Mouse (Mus musculus): ENCODE data around the gene Tmem59. TPM values are rescaled to one million over a fixed set of nuclear protein-coding genes. Genes with fewer than 3 reads are reported as not detected.

The Tmem59 gene
- total RNA-seq, 2 experiments from 2014 or later: 150 to 151 TPM

DNA sequence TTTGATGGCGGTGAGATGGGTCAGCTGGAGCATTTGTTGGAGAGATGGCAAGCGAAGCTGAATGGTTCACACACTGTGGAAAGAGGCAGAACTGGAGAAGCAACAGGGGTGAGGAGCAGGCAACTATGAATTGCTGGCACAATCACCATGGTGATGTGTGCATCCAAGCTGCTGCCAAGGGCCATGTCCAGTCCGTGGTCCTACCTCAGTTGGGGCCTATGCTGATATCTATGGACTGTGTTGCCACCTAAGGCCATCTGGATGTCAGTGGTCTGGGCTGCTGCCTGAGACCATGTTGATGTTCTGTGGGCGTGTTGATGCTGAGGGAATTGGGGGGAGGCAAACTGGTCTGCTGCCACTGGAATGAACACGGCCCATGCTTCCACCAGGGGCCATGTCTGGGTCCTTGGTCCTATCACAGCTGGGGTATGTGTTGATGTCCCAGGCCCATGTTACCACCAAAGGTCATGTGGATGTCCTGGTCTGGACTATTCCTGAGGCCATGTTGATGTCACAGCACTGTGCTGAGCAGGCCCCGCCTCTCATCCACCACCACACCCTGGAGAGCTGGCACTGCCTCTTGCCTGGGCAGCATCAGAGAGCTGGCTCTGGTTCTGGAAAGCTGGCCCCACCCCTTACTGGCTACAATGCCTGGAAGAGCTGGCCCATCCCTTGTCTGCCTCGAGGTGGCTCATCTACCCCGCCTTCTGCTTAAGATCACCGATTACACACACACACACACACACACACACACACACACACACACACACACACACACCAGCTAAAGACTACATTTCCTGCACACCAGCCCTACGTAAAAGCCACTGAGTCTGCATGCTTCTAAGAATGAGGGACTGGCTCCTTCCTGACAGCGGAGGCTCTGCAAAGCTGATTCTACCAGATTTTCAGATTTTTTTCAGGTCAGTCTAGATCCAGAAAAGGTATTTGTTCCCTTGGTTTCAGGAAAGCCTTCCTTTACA is 45.3 kb downstream of the Tmem59 start:
- peak; percentile 53 to 57 for DNase-seq
- intact Hi-C loops (cut with DNase I): no loop called here

DNA sequence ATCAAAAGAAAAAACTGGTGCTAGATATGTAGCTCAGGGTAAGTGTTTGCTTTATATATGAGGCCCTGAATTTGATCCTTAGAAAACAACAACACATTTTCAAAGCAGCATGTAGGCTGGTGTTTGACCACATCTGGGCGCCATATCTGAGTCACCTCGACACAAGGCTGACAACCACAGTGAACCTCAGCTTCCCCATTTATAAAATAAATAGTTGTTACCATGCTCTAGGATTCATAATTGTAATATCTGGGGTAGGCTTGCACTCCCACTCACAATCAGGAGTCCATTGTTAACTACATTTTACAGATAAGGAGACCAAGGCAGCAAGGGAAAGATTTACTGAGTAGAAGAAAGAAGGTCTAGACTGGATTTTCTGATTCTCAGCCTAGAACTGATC is 48.1 kb downstream of the Tmem59 start:
- intact Hi-C loops (cut with DNase I): no loop called here

DNA sequence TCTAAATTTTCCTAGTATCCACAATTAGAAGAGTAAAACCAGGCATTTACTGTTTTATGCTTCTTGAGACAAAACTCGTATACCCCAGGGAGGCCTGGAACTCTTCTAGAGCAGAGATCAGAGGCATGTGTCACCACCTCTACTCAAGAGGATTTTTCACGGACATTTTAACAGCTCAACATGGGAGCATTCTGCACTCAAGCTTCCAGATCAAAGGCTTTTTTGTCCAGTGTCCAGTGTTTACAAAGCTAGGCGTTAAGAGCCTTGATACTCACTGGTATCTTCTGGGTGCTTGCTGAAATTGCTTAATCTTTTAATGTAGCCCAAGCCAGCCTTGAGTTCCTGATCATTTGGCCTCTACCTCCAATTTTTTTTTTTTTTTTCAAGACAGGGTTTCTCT is 54.0 kb downstream of the Tmem59 start:
- no peak for DNase-seq
- intact Hi-C loops (cut with DNase I): no loop called here

More for the DNA sequence above, 48.1 kb downstream of the Tmem59 start:
- DNase-seq: no peak

DNA sequence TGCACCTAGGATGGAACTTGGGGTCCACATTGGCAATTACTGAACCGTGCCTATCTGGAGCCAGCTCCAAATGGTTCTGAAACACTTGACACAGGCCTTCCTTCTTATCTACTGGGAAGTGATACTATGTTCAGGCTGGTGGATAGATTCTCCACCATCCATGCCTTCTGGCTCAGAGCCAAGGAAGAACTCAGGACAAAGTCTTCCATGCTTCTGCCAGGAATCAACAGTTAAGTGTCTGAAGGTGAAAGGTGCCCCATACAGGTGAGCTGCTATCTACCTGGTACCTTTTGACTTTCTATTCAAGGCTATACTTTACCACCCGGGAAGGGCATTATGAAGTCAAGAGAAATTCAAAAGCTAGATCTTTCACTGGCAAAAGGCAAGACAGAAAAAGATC is 60.1 kb downstream of the Tmem59 start:
- no peak for DNase-seq
- intact Hi-C loops (cut with DNase I): no loop called here

DNA sequence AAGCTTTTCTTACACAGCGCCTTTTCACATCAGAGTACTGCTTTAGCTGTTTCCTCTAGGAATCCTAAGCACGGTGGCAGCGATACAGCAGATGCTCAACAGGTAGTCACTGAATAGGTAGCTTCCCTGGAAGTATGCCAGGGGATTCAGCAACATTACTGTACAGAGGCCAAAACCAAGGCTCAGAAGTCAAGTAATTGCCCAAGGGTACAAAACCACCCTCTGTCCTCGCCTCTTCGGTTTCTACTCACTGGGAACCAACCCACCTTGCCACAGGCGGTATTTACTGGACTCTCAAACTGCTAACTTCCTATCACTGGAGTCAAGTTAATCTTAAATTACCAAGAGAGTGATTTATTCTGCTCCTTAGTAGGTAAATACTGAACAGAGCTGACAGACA is 62.0 kb downstream of the Tmem59 start:
- intact Hi-C loops (cut with DNase I): no loop called here
- DNase-seq: no peak

DNA sequence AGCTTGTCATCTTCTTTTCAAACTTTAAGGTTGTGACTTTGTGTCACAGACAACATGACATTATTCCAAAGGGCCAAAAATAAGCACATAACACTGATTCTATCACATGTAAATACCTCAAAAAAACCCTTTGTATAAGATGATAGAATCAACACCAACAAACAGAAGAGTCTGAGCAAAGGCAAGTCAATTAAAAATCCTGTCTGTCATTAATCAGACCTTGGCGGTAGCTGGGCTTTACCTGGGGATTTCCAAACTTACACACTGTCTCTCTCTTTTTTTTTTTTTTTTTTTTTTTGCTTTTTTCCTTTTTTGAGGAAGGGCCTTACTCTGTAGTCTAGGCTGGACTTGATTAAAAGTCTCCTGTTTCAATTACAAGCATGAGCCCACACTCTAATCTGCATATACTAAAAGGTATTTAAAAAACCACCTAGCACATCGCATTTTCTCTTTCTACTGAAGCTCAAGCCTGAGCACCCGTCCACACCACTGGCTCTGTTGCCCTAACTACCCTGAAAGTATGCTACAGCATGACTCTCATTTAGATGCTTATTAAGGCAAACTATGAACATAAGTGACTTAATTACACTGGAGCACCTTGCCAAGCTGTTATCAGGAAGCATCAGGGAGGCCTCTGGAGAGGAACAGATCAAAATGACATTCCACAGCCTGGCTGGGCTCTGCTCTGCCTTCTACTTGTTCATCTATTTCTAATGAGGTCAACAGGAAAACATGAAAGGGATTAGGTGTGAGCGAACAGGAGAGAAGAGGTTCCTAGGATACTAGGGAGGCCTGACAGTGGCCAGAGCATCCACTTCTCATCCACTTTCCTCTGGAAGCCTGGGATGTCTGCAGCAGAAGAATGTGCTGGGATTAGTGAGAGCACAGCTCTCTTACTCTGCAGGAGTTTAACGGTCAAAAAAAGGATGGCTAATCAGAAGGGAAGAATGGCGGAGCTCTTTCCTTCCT is 65.5 kb downstream of the Tmem59 start:
- no peak for DNase-seq
- intact Hi-C loops (cut with DNase I): no loop called here

DNA sequence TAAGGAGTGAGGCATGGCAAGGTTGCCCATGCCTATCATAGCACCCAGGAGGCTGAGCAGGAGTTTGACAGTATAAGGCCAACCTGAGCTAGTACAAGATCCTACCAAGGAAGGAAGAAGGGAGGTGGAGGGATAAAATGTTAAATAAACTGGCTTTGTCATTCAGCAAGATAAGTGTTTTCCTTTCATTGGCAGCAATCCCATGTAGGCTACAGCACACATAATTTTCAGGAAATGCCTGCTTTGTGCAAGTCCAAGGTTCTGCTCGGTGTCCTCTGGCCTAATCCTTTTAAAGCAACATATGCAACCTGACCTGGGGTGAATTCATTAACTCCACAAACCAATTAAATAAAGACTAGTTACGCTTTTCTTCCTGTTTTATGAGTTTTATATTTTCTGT is 67.2 kb downstream of the Tmem59 start:
- DNase-seq: no peak
- intact Hi-C loops (cut with DNase I): no loop called here

DNA sequence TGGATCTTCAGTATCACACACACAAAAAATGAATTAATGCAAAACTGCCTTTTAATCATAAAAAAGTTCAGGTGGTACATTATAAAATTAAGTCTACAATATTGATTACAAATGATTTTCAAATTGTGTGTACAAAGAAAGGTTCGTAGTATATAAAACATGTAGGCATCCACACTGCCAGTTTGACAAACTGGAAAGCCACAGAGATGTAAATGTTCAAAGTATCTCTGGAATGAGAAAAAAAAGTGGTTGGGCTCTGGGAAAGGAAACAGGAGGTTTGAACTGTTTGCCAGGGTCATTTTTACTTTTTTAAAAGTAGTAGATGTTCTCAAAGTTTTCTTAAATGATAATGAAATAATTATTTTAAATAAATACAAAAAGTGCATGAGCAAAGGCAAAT is 67.8 kb downstream of the Tmem59 start:
- intact Hi-C loops (cut with DNase I): no loop called here
- no peak for DNase-seq

DNA sequence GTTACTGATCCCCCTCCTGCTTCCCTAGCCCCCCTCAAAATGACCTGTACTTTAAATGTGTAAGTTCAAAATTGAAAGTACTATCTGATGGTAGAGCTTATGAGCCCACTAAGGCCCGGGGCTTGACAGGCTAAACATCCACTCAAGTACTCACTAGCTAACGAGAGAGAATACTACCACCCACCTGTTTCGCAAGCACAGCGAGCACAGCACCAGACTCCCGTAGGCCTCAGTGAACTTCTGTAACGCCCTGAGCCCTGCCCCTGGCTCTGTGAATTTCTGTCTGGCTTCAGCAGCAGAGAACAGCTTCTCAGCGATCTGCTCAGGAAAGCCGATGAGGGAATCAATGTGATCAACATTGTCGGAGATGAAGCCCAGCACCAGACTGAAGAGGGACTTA is 68.9 kb downstream of the Tmem59 start:
- DNase-seq: peak in 1 of 2 experiments; percentile 11
- intact Hi-C loops (cut with DNase I): no loop called here

DNA sequence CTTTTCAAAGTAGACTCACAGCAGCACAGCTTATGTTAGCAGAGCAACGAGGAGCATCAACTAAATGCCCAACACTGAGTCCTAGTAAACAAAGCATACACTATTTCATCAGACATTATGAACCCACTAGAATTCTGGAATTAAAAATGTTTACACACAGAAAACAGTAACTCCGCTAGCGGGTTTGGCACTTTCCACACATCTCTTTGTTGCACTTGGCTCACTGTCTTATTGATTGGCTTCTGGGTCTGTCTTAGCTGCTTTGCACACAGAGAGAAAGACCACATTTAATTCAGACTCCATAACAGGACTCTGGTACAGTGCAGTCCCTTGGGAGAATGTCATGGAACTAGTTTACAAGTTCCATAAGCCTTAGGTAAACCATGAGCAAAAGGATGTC is 69.9 kb downstream of the Tmem59 start:
- DNase-seq: no peak
- intact Hi-C loops (cut with DNase I): no loop called here

DNA sequence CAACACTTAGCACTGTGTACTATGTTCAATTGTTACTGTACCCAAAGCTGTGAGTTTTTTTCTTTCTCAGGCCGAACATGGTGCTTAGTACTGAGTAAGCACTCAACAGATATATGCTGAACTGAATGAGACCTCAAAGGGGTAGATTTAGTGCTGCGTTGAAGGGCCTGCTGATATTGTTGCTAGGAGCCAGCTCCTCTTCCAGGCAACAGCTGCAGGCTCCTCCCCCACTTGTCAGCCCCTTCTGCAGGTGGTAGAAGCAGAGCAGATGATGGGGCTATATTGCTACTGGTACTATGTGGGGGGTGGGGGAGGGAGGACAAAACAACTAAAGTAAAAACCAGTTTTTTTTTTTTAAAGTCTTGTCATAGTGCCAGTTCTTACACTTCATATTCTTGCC is 71.3 kb downstream of the Tmem59 start:
- DNase-seq: no peak
- intact Hi-C loops (cut with DNase I): no loop called here

DNA sequence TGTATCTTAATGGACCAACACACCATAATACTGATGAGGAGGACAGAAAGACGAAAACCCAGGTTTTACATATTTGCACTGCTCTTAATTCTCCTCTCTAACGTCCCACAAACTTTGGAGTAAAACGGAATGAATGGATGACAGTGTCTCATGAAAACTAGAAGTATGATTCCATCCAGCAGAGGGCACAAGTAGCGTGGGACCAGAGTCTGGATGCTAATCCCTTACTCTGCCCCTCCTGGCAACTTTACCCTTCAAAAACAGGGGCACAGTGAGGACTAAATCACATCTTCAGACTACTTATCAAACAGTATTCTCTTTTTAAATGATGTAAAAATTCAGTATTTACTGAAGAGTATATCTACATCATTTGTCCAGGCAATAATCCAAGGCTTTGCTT is 72.3 kb downstream of the Tmem59 start:
- intact Hi-C loops (cut with DNase I): loop anchor here (1.0 to 5.0 kb wide), 2 partner anchors 99 to 117 kb away; partner anchors contain the start of gene Ndc1

More for the DNA sequence above, 72.3 kb downstream of the Tmem59 start:
- DNase-seq: peak in 1 of 2 experiments; percentile 25

Other genes starting within 250 kb of the Tmem59 start
- 100 to 1,000 TPM; 102 to 110 TPM for gene Mrpl37, start 111.5 kb upstream of the Tmem59 start, total RNA-seq (2021)
- gene Cyb5rl, start 111.4 kb upstream of the Tmem59 start, total RNA-seq (2021): 10 to 100 TPM; 19.3 to 21.4 TPM
- gene Cdcp2, start 81.5 kb upstream of the Tmem59 start, total RNA-seq (2021): not detected
- 10 to 100 TPM; 11.5 to 18.3 TPM for gene Tceanc2, start 717 bp downstream of the Tmem59 start, total RNA-seq (2021)
- gene Ldlrad1, start 30.8 kb downstream of the Tmem59 start, total RNA-seq (2021): not detected
- gene Lrrc42, start 75.1 kb downstream of the Tmem59 start, total RNA-seq (2021): 10 to 100 TPM; 12.5 to 13.5 TPM
- gene Hspb11, start 75.2 kb downstream of the Tmem59 start, total RNA-seq (2021): 10 to 100 TPM; 13.3 to 13.8 TPM
- not detected for gene Dio1, start 128.8 kb downstream of the Tmem59 start, total RNA-seq (2021)
- 10 to 100 TPM; 21.2 to 22.7 TPM for gene Yipf1, start 136.0 kb downstream of the Tmem59 start, total RNA-seq (2021)
- 10 to 100 TPM; 10.4 to 11.9 TPM for gene Ndc1, start 189.4 kb downstream of the Tmem59 start, total RNA-seq (2021)

All from heart, postnatal 36 days (tissue).